Mouse (Mus musculus): ENCODE measurements around the gene Klhl26.

Gene Klhl26

DNA sequence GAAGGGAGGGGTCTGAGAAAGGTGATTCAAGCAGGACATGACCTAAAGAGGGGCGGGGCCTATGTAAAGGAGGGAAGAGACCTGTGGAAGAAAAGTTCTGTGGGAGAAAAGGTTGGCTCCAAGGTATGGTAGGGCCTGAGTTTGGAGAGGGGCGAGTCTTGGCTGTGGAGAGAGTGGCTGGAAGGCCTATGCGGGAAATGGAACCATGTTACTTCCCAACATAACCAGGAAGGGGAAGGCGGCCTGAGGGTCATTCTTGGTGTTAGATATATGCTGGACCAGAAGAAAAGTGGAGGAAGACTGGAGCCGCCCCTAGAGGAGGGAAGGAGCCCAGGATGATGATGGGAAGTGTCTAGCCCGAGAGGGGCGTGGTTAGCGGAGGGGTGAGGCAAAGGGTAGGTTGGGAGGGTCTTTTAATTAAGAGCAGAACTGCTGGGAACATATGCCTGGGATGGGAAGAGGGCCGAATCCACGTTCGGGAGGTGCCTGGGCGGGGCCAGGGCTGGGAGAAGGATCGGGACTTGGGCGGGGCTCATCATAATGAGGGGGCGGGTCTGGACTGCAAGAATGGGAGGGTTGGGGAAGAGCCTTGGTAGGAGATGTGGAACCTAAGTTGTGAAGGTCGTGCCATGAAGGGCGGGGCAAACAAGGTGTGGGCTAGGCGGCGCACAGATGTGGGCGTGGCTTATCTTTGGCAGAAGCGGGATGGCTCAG, 658 bp upstream of the Klhl26 start:
- 5% methylated on average over 21 of the region's 21 CpGs for WGBS

DNA sequence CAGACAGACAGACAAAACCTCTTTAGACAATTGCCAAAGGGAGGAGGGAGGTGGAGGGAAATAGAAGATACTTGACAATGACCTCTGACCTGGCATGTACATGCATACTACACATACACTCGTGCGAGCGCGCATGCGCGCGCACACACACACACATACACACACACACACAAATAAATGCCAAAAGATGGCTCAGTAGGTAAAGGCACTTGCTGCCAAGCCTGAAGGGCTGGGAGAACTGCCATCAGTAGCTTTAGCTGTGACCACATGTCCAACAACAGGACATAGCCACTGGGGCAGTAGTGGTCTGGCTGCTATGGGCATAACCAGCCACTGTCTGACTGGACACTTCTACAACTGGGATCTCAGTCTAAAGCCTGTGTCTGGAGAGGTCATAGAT, 4.9 kb downstream of the Klhl26 start:
- WGBS: 96% methylated on average over 7 of the region's 7 CpGs

DNA sequence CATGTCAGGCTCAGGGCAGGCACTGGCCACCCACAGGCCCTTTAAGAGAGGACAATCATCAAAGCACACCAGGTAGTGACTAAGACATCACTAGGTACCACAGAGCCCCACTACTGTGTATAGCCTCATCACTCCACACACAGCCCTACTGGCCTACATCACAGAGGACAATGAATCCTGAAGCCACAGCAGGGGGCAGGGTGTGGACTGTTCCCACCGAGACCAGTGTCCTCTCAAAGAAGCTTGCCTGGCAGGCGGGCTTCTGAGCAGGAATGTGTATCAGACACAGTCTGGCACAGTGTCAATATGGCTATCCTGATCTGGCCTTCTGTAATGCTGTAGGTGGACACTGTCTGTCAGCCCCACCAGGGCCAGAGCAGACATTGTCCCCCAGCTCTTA, 6.8 kb downstream of the Klhl26 start:
- 62% methylated on average over 2 of the region's 2 CpGs for WGBS

DNA sequence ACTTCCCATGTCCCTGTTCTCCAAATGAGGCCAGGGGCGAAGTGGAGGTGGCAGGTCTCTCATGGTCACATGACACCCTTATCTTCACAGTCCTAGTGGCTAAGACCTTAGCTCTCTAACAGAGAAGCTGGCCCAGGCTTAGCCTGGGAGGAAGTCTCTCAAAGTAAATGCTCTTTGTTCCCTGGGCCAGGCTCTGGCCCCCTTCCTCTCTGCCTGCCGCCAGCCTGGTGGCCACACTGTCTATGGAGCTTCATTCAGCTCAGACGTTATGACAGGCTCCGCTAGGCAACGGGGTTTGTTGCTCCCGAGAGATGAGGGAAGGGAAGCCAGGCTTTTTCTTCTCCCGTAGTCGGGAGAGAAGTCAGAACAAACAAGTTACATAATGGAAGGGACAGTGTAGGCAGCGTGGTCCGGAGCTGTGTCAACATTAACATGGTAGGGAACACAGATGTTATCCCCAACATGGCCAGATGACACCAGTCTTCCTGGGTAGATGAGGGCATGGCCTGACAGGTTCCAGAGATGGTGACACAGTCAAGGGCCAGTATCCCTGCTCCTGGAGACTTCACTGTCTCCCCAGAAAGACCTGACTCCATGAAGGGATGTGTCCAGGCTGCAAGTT, 7.4 kb downstream of the Klhl26 start:
- 14% methylated on average over 10 of the region's 10 CpGs for WGBS

DNA sequence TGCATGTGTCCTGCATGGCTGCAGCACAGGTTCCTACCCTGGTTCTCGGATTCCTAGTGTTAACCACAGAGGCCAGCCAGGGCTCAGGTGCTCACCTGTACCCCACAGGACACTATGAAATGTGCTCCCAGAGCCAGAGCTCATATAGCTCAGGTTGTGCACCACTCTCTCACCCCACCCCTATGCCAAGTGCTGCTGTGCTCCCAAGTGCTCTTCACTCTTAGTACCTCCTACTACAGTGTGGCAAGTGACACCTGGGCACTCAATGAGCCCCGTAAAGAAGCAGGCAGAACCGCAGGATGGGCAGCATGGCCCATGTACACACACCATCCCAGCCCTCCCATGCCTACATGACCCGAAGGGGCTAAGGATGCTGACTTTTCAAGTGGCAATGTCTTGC, 8.0 kb downstream of the Klhl26 start:
- 91% methylated on average over 4 of the region's 4 CpGs for WGBS

DNA sequence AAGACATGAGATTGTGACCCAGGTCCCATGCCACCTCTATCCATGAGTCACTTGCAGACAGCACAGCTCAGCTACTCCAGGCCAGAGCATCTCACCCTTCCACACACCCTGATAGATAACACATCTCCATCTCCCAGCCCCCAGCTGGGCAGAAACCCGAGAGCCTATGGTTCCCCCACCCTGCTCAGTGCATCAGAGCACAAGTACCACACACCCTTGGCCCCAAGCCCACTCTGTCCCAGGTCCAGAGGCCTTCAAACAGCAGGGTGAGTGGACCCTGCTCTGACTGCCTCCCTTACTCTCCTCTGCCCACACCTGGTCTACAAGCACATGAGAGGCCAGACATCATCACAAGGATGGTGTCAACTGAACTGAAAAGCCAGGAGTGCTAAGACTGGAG, 8.9 kb downstream of the Klhl26 start:
- 88% methylated on average over 1 of the region's 1 CpGs for WGBS

DNA sequence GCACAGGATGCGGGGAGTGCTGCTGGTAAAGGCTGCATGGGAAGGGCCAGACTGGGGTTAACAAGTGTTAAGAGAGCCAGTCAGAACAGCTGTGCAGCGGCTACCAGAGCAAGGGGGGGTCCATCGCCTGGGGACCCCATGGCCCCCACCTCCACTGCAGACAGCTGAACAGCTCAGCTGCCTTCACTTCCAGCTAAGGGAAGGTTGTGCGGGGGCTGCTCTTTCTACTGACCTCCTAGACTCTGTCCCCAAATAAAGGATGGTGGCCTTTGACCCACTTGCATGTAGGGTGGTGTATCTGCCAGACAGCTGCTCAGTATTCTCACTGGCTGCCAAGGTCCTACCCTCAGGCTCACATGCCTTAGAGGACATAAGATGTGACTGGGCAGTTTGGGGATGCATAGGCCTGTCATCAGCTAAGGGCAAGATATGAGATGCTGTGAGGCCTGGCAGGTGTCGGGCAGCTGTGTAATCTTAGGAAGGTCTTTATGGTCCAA, 9.5 kb downstream of the Klhl26 start:
- 85% methylated on average over 5 of the region's 5 CpGs for WGBS

DNA sequence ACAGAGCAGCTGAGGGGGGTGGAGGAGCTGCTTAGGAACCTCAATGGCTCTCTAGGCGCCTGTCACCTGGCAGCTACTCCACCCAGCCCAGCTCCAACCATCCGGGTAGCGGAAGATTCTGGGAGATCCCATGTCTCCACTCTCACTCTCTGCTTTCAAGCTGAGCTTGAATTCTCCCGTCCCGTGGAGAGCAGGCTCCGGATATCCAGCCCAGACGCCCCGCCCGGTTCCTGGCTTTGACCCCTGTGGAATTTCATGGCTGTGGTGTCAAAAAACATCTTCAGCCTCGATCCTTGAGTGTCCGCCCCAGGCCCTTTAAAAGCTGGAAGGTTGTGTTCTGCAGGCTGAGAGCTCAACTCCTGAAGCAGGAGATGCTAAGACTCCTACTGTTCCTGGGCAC, 10.0 kb downstream of the Klhl26 start:
- 72% methylated on average over 11 of the region's 11 CpGs for WGBS

DNA sequence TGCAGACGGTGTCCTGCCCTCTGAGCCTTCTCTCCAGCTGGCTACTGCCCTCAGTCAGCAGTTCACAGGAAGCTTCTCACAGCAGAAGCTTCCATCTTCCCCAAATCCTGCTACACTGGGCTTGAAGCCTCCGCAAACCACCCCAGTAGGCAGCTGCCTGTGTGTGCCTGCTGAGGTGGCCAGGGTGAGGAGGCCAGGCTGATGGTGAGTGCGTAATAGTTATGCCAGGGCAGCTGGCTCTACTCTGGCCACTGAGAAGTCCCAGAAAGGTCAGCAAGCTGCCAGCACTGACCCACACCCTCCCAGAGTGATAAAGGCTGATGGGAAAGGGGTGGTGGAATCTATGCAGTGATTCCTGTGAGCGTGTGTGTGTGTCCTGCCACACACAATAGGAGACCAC, 10.5 kb downstream of the Klhl26 start:
- WGBS: 80% methylated on average over 4 of the region's 4 CpGs

DNA sequence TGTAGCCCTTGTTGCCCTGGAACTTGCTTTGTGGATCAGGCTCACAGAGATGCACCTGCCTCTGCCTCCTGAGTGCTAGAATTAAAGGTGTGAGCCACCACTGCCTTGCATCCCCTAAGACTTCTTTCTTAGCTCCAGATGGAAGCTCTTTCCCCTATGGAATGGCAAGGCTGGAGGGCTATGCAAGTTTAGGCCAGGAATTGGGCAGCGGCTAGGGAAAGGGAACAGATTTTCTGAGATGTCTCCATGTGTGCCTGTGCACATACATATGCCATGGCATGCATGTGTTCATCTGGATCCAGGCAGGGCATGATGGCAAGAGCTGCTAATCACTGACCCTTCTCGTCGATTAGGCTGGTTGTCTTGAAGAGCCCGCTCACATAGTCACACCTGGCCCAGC, 11.1 kb downstream of the Klhl26 start:
- over 99% methylated on average over 4 of the region's 4 CpGs for WGBS

DNA sequence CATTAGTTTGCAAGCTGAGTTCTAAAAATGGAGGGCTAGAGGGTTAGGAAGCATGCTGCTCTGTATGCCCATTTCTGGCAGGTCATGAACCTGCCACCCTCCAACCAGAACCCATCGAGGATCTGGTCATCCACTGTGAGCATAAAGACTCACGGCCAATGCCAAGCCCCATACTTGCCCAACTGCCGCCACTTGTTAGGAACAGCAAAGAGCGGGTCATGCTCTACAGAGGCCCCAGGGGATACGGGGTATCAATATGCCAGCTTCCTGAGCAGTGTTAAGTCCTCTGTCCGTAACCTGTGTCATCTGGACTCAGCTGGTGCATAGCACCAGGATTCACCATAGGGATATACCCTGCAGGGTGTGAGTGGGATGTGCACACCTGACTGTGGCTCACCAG, 12.6 kb downstream of the Klhl26 start:
- WGBS: 94% methylated on average over 6 of the region's 6 CpGs

DNA sequence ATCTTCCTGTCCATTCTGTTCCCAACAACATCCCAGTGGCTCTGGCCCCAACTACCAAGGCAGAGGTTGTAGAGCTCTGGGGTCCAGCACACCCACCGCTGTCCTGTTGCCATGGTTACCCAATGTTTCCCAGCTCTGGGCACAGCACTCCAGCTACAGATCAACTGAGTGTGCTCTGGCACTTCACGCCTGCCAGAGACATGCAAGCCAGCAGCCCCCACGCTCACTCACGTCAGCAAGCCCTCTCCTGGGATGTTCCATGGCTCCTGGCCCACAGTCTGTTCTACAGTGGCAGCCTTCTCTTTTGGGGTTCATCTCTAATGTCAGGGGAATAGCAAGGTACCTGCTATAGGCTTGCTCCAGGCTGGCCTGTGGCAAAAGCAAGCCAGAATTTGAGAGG, 13.5 kb downstream of the Klhl26 start:
- WGBS: 46% methylated on average over 4 of the region's 4 CpGs

DNA sequence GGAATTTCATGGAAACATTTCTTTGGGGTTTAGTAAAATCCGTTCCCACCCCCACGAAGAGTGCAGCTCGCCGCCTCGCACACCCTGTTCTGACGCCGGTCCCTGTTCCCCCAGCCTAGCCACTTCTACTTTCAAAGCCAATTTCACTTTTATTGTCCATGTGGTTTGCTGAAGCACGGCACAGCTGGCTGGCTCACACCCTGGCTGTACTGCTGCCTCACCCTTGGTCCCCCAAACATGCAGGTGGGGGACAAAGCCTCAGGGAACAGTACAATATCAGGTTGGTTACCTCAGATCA, 14.3 kb downstream of the Klhl26 start:
- 54% methylated on average over 8 of the region's 8 CpGs for WGBS

DNA sequence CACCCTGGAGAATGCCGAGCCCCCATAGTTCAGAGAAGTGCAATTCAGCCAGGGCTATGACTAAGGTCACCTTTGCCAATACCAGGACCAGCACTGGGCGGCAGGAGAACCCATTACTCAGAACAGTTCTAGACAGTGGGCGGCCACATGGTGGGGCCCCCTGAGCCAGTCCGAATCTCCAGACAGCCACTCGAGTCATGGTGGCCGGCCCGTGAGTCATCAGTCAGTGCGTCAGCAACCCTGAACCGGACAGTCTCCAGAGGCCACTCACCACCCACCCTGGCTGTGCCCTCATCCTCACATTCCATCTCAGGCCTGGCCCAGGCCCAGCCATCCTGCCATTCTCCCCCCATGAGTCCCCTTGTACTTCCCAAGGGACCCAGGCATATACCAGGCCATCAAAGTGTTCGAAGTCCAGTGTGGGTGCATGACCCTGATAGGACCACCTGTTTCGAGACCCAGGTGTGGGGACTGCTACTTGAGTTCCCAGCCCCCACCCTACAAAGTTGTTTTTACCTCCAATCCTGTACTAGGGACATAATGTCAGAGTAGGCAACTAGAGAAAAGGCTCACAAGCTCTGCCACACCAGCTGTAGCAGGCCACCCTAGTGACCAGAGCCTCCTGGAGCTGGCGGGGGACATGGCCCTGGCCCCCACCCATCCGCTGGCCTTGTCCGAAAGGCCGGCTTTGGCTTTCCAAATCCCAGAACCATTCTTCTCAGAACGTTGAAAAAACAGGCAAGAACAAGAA, 14.8 kb downstream of the Klhl26 start:
- 80% methylated on average over 16 of the region's 16 CpGs for WGBS

DNA sequence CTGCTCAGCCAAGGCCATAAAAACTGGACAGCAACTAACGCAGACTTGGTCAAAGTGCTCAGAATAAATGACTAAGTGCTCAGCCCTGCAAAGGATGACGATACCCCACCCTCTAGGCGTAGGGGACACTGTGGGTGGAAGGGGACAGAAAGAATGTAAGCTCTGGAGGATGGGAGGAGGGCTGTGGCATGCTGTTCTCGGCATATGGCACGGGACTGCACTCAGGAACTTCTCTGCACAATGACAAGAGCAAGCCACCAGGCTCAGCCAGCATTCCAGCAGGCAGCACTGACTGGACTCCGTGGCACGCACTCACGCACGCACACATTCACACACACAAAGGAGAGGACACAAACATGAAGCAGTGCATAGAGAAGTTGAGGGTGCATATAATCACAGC, 16.2 kb downstream of the Klhl26 start:
- 45% methylated on average over 9 of the region's 9 CpGs for WGBS

DNA sequence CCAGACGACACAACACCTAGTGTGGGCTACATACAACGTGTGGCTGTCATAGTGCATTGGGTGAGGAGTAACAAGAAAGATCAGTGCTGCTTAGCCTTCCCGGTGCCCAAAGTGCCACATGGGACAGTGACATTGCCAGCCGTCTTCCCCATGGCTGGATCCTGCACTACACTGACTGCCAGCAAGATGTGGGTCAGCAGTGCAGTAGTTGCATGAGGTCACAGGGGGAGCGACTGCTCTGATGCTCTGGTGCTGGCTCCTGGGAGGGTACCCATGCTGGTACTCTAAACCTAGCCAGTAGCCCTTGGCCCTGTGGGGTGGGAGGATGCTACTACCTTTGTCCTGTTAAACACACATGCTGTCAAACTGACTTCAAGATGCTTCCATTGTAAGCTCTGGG, 16.6 kb downstream of the Klhl26 start:
- 77% methylated on average over 5 of the region's 5 CpGs for WGBS

DNA sequence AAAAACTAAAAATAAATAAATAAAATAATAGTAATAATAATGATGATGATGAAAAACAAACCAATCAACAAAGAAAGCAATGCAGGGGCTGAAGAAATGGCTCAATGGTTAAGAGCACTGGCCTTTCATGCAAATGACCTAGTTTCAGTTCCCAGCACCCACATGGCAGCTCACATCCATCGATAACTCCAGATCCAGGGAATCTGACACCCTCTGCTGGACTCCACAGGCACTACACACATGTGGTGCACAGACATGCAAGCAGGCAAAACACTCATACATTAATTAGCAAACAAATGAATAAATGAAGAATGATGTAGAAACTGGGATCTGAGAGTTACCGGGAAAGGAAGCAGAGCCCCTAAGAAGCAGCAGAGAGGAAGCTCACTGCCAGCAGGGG, 17.1 kb downstream of the Klhl26 start:
- 94% methylated on average over 2 of the region's 2 CpGs for WGBS

DNA sequence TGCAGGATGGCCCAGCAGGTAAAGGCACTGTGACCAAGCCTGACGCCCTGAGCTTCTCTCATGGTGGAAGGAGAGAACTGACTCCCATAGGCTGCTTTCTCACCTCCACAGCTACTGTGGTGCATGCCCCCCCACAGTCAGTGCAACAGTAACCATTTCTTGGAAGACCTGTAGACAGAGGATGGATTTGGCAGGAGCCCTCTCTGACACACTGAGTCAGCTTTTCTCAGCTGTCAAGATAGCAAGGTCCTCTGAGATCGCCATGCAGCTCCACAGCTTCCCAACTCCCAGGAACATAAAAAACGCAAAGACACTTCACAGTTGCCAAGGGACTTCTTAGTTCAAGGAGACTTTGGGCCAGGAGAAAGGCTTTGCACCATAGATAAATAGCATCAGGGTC, 18.3 kb downstream of the Klhl26 start:
- 77% methylated on average over 3 of the region's 3 CpGs for WGBS

DNA sequence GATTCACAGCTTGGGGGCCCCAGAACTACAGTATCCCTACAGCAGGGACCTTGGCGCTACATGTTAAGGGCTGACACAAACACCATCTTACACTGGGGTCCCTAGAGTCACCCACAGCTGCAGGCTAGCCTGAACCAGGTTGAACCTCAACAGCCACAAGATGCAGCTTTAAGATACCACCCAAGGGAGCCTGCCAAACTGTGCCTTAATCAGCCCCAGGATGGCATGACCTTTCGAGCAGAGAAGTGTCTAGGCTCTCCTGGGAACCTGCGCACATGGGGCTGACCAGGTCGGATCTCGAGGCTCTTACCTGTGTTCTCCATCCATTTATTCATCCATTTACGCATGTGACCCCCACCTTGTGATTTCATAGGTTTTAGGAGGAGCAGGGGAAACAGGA, 18.9 kb downstream of the Klhl26 start:
- 92% methylated on average over 6 of the region's 6 CpGs for WGBS

DNA sequence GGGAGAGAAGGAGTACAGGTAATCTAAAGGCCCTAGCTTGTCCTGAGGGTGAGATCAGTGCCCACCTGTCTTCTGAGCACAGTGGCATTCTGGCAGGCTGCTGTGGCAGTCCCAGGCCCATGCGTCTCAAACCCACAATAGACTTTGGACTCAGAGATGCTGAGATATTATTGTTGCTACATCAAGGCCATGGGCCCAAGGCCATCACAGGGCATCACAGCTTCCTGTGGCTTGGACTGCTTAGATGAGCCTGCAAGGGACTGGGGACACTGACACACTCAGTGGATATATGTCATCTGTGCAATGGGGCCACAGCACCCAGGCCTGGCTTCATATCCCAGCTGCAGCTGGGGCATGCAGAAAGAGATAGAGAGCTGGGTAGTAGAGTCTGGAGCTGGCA, 19.8 kb downstream of the Klhl26 start:
- WGBS: 85% methylated on average over 1 of the region's 1 CpGs

DNA sequence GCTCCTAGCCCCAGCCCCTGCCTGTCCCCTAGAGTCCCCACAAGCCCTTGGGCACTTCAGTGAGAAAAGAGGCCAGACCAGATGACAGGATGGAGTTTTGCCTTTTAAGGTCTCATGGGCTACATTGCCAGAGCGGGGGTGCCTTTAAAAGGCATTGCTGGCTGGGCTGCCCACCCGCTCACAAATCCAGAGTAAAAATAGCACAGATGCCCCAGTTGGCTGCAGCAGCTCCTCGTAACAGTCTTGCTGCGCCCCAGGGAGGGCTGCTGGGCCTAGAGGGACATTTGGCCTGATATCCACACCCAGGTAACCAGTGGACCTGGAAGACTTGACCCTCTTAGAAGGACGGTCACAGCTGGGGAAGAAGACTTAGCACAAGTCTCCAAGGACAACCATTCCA, 22.9 kb downstream of the Klhl26 start:
- WGBS: 46% methylated on average over 5 of the region's 5 CpGs

DNA sequence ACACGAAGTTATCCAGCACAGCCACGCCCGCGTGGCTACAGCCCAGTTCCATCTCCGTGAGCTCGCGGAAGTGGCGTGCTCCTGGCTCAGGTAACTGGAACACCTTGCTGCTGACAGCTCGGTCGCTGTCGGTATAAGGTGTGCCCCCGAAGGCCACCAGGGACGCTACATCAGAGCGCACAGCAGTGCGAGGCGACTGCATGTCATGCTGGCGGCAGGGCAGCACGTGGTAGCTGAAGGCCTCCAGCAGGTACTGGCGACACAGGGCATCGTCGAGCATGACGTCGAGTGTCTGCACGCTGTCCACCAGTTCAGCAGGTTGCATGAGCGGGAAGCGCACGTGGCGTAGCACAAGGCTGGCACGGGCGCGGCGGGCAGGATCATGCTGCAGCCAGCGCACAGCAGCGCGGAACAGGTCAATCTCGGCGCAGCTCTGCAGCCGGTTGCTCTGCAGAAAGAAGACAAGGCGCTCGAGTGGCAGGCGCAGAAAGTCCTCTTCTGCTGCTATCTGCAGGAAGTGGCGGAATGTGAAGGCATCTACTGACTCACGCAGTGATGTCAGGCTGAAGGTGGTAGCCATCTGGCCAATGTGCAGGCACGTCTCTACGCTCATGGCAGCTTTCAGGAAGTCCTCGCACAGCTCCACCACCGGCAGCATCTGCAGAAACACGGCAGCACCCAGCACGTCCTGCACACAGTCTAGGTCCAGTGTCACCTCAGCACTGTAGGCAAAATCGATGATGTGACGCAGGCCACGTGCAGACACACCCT, 24.4 kb downstream of the Klhl26 start:
- 73% methylated on average over 52 of the region's 52 CpGs for WGBS

Data from cerebral cortex, adult 2 months (tissue).